Mouse (Mus musculus): ENCODE results near the gene Zfp184. TPM values are rescaled to one million over a fixed set of nuclear protein-coding genes. Genes with fewer than 3 reads are reported as not detected.

Zfp184 gene
- total RNA-seq, 2 experiments from 2014 or later = 0.62 to 0.90 TPM

DNA sequence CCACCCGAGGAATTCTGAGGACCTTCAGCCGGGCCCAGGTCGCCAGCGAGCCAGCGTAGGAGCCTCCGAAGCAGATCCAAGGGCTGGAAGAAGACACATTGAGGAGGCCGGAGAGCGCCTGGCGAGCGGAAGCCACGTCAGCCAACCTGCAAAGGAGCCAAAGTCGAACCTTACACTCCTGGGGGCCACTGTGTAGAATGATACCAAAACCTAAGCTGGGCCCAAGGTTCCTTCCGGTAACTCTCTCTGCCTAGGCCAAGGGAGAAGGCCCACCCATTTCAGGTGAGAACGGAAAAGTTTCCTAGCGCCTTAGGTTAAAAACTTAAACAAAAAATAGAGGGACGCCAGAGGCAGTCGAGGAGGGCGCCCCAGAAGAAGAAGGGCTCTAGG, 62.2 kb downstream of the Zfp184 start:
- no peak for DNase-seq
- intact Hi-C loops (cut with DNase I) = no loop called here

DNA sequence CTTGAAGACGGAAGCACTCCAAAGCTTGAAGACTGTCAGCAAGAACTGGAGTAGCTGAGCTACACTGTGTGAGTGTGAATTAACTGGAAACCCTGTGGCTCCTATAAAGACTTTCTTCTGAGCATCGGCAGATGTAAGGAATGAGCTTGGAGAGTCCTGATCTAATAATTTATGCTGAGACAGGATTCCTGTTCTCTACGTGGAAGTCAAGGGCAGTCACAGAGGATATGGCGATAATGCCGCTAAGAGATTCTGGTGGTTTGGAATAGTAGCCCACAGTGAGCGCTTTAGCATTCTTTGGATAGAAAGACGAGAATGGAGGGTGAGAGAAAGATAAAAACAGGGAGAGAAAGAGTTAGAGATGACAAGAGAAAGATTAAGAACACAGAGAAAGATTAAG, 63.0 kb downstream of the Zfp184 start:
- intact Hi-C loops (cut with DNase I) = no loop called here
- no peak for DNase-seq

DNA sequence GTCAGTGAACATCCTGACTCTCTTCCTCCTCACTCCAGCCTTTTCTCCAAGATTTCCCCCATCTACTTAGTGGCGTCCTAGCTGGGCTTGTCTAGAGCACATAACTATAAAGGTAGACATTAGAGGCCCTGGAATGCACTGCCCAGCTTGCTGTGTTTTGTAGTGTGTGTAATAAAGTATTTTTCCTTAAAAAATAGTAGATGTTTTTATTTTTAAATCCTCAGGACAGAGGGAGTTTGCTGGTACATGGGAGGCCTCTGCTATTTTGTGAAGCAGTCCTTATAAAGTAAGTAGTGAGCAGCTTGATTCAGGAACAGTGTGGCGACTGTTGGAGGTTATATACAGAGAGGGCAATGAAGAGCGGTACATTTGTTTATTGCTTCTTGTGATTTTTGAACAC, 63.8 kb downstream of the Zfp184 start:
- no peak for DNase-seq
- intact Hi-C loops (cut with DNase I) = no loop called here

DNA sequence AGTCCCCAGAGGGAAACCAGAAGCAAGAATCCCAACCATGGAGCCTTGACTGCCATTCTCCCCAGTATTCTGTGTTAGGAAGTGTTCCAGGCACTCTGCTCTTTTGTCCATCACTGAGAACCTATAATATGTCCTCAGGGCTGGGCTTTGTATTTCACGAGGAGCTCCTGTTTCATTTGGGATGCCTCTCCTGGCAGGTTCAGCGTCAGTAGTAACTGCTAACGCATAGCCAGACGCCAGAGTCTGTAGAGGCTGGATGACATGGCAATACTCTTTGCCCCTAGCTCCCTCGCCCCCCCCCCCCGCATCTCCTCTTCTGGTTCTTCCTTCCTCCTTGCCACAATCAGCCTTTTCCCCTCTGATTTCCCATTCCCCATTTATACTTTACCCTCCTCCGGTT, 64.7 kb downstream of the Zfp184 start, which contains the start of gene Prss16:
Prss16 (minus strand) TSS at position 101 of the 400 bp plus-strand sequence.
- intact Hi-C loops (cut with DNase I) = no loop called here
- no peak for DNase-seq

Small RNA genes within 50 kb of the gene (microRNA-seq; reads per million reads assigned to microRNA genes)
- gene Gm44456 = 1.4 to 3.5 reads per million in 2 experiments
- 289 to 2,185 reads per million in 2 experiments for gene Mir1983

Other genes with a start within 250 kb of the Zfp184 start
- gene Olfr1359, start 247.0 kb upstream of the Zfp184 start, total RNA-seq (2021) = not detected
- gene Hist1h2bl, start 229.0 kb upstream of the Zfp184 start, total RNA-seq (2021) = 100 to 1,000 TPM in 1 of 2 experiments, 10 to 100 TPM in 1; 66.3 to 130 TPM
- 100 to 1,000 TPM in 1 of 2 experiments, 10 to 100 TPM in 1; 51.5 to 150 TPM for gene Hist1h2ai, start 228.7 kb upstream of the Zfp184 start, total RNA-seq (2021)
- 100 to 1,000 TPM in 1 of 2 experiments, 10 to 100 TPM in 1; 82.7 to 215 TPM for gene Hist1h3h, start 227.4 kb upstream of the Zfp184 start, total RNA-seq (2021)
- gene Hist1h2bm, start 223.1 kb upstream of the Zfp184 start, total RNA-seq (2021) = 10 to 100 TPM; 21.5 to 40.5 TPM
- 10 to 100 TPM; 13.0 to 25.4 TPM for gene Hist1h4j, start 210.0 kb upstream of the Zfp184 start, total RNA-seq (2021)
- gene Hist1h4k, start 194.6 kb upstream of the Zfp184 start, total RNA-seq (2021) = 100 to 1,000 TPM; 128 to 321 TPM
- gene Hist1h2ak, start 191.3 kb upstream of the Zfp184 start, total RNA-seq (2021) = 10 to 100 TPM; 16.6 to 53.8 TPM
- 10 to 100 TPM; 34.2 to 84.3 TPM for gene Hist1h2bn, start 191.0 kb upstream of the Zfp184 start, total RNA-seq (2021)
- gene Hist1h1b, start 164.5 kb upstream of the Zfp184 start, total RNA-seq (2021) = 10 to 100 TPM; 33.7 to 72.0 TPM
- gene Hist1h3i, start 161.7 kb upstream of the Zfp184 start, total RNA-seq (2021) = 100 to 1,000 TPM in 1 of 2 experiments, 10 to 100 TPM in 1; 74.9 to 156 TPM
- 10 to 100 TPM; 10.5 to 19.2 TPM for gene Hist1h2an, start 157.9 kb upstream of the Zfp184 start, total RNA-seq (2021)
- gene Hist1h2bp, start 157.6 kb upstream of the Zfp184 start, total RNA-seq (2021) = 10 to 100 TPM; 19.6 to 53.2 TPM
- 100 to 1,000 TPM in 1 of 2 experiments, 10 to 100 TPM in 1; 53.2 to 110 TPM for gene Hist1h2bq, start 134.9 kb upstream of the Zfp184 start, total RNA-seq (2021)
- gene Hist1h2ao, start 134.6 kb upstream of the Zfp184 start, total RNA-seq (2021) = not detected
- gene Hist1h4m, start 133.3 kb upstream of the Zfp184 start, total RNA-seq (2021) = 100 to 1,000 TPM; 163 to 280 TPM
- 10 to 100 TPM in 1 of 2 experiments, 1 to 10 TPM in 1; 9.1 to 16.3 TPM for gene Hist1h4n, start 112.9 kb upstream of the Zfp184 start, total RNA-seq (2021)
- 100 to 1,000 TPM in 1 of 2 experiments, 10 to 100 TPM in 1; 85.4 to 183 TPM for gene Hist1h2ap, start 111.6 kb upstream of the Zfp184 start, total RNA-seq (2021)
- gene Hist1h2br, start 111.4 kb upstream of the Zfp184 start, total RNA-seq (2021) = 100 to 1,000 TPM in 1 of 2 experiments, 10 to 100 TPM in 1; 52.5 to 108 TPM
- not detected for gene Pom121l2, start 36.1 kb downstream of the Zfp184 start, total RNA-seq (2021)
- gene Prss16, start 64.6 kb downstream of the Zfp184 start, total RNA-seq (2021) = 10 to 100 TPM in 1 of 2 experiments, not detected in 1; 11.6 TPM
- gene Hist1h2ah, start 90.5 kb downstream of the Zfp184 start, total RNA-seq (2021) = 100 to 1,000 TPM in 1 of 2 experiments, 10 to 100 TPM in 1; 69.3 to 132 TPM
- gene Hist1h2bk, start 90.8 kb downstream of the Zfp184 start, total RNA-seq (2021) = 100 to 1,000 TPM in 1 of 2 experiments, 10 to 100 TPM in 1; 67.9 to 160 TPM
- 10 to 100 TPM; 29.6 to 55.4 TPM for gene Hist1h4i, start 96.3 kb downstream of the Zfp184 start, total RNA-seq (2021)
- gene Hist1h2ag, start 97.8 kb downstream of the Zfp184 start, total RNA-seq (2021) = 100 to 1,000 TPM in 1 of 2 experiments, 10 to 100 TPM in 1; 44.4 to 112 TPM
- gene Hist1h2bj, start 98.1 kb downstream of the Zfp184 start, total RNA-seq (2021) = 10 to 100 TPM; 36.4 to 83.6 TPM
- gene Vmn1r188, start 139.3 kb downstream of the Zfp184 start, total RNA-seq (2021) = not detected
- gene Vmn1r189, start 160.7 kb downstream of the Zfp184 start, total RNA-seq (2021) = not detected
- not detected for gene Vmn1r191, start 238.9 kb downstream of the Zfp184 start, total RNA-seq (2021)
- gene Vmn1r192, start 246.0 kb downstream of the Zfp184 start, total RNA-seq (2021) = not detected